8 mouse cellular contexts compared by ENCODE assay signal in genomic region chr1:182283231-182283630, GRCm38 (mm10). TPM values are rescaled to one million over a fixed set of nuclear protein-coding genes. Genes with fewer than 3 reads are reported as not detected.
DNase-seq lines count a peak whose midpoint lies in the region; ATAC-seq and TF ChIP-seq lines count a peak whose summit lies in the region.

No protein-coding gene starts in this region.

- H3K4me2 ChIP-seq in limb, embryonic 15.5 days = peak overlapping the region; percentile 73
- peak overlapping the region; percentile 80 for H3K4me2 ChIP-seq in neural tube, embryonic 12.5 days (replicated peaks)

- no peak overlapping the region for H3K27ac ChIP-seq in ES-E14 (ENCODE audit: insufficient read depth, low read depth, low read length, poor library complexity, severe bottlenecking)
- peak overlapping the region; percentile 92; the same call in 1 of the 2 replicates for H3K27ac ChIP-seq in limb, embryonic 15.5 days
- H3K27ac ChIP-seq in neural tube, embryonic 12.5 days = no peak overlapping the region

- peaks cover 15% of the 10 kb centered on the region for H3K36me3 ChIP-seq in ES-E14 (ENCODE audit: control insufficient read depth, insufficient read depth, low read length, poor library complexity, severe bottlenecking)
- H3K36me3 ChIP-seq in limb, embryonic 15.5 days = peaks cover 12% of the 10 kb centered on the region
- H3K36me3 ChIP-seq in neural tube, embryonic 12.5 days = peaks cover 9% of the 10 kb centered on the region; the same call in 1 of the 2 replicates

- H3K9me3 ChIP-seq in ES-E14 (ENCODE audit: control insufficient read depth, insufficient read depth, low read depth, low read length) = no peaks in the 10 kb centered on the region
- H3K9me3 ChIP-seq in limb, embryonic 15.5 days = no peaks in the 10 kb centered on the region
- no peaks in the 10 kb centered on the region for H3K9me3 ChIP-seq in neural tube, embryonic 12.5 days

- H3K4me3 ChIP-seq in ES-E14 (ENCODE audit: insufficient read depth in 1 of 2, low read depth in 1 of 2, low read length in 2 of 2, poor library complexity in 1 of 2, severe bottlenecking in 1 of 2) = peak overlapping the region; percentile 17 to 95; a peak in 3 of 4 replicates
- H3K4me3 ChIP-seq in limb, embryonic 15.5 days = peak overlapping the region; percentile 72; the same call in 1 of the 2 replicates
- no peak overlapping the region for H3K4me3 ChIP-seq in neural tube, embryonic 12.5 days

- H3K4me1 ChIP-seq in ES-E14 (ENCODE audit: control insufficient read depth in 2 of 2, insufficient read depth in 2 of 2, low read length in 2 of 2, poor library complexity in 1 of 2) = peaks cover 4 to 15% of the 10 kb centered on the region in 2 experiments; a peak in 3 of 4 replicates
- peaks cover 22% of the 10 kb centered on the region for H3K4me1 ChIP-seq in limb, embryonic 15.5 days
- H3K4me1 ChIP-seq in neural tube, embryonic 12.5 days = peaks cover 16% of the 10 kb centered on the region

- WGBS in limb, embryonic 15.5 days = 45% methylated on average over 7 of the region's 7 CpGs
- WGBS in neural tube, embryonic 12.5 days = 63% methylated on average over 7 of the region's 7 CpGs

- no peak overlapping the region for H3K9ac ChIP-seq in ES-E14 (ENCODE audit: insufficient read depth, low read depth, low read length, poor library complexity, severe bottlenecking)
- H3K9ac ChIP-seq in limb, embryonic 15.5 days = no peak overlapping the region
- no peak overlapping the region for H3K9ac ChIP-seq in neural tube, embryonic 12.5 days

- no peak for ATAC-seq in limb, embryonic 15.5 days (ENCODE audit: insufficient number of reproducible peaks, low FRiP score, low TSS enrichment, low read depth)
- no peak for ATAC-seq in neural tube, embryonic 12.5 days (ENCODE audit: low FRiP score, low read depth)

- peak; percentile 35 for DNase-seq in cerebellum, adult 9-10 months
- no peak for DNase-seq in cerebellum, postnatal 14 days
- no peak for DNase-seq in ES-E14 (ENCODE audit: low read depth, low spot score)
- peak; percentile 30 to 48 for DNase-seq in heart, adult 9 months (ENCODE audit: low spot score in 2 of 2)
- no peak for DNase-seq in adrenal gland, postnatal 10 days
- DNase-seq in gastrocnemius, postnatal 36 days = no peak

- H3K27me3 ChIP-seq in limb, embryonic 15.5 days = no peaks in the 10 kb centered on the region
- H3K27me3 ChIP-seq in neural tube, embryonic 12.5 days (replicated peaks) = no peaks in the 10 kb centered on the region

- intact Hi-C loops in gastrocnemius, postnatal 36 days (cut with DNase I) = no loop called here

- in situ Hi-C loops in ES-E14 (cut with MboI; ENCODE audit: low sequenced_read_pairs in 2 of 2, unreplicated experiment in 2 of 2) = no loop called here

TF ChIP-seq in ES-E14, 5 proteins besides CTCF, POLR2A, EP300 and RAD21:
- TF ChIP-seq ZC3H11A (IDR thresholded peaks at IDR 0.05; ENCODE audit: borderline replicate concordance, low read depth, low read length) = no peak
- TF ChIP-seq MAFK (IDR thresholded peaks at IDR 0.05; ENCODE audit: insufficient read depth, low read depth, low read length) = no peak
- TF ChIP-seq HCFC1 (IDR thresholded peaks at IDR 0.05; ENCODE audit: borderline replicate concordance, insufficient read depth, low read length) = no peak
- TF ChIP-seq CHD2 (IDR thresholded peaks at IDR 0.05; ENCODE audit: low read depth, low read length) = no peak
- TF ChIP-seq ZNF384 (IDR thresholded peaks at IDR 0.05; ENCODE audit: low read depth, low read length) = no peak

RNA-seq across cellular contexts. Expression of gene Degs1, which starts 0.6 kb away (rescaled TPM):
- total RNA-seq in ES-E14 (2012; rRNA removed) = 126 and 154 TPM in 2 replicates
- polyA plus RNA-seq in limb, embryonic 15.5 days (2015; fragmentation: Nextera tagmentation; extraction: Ambion mirVana) = 210 and 211 TPM in 2 replicates
- 67.7 and 68.0 TPM in 2 replicates for polyA plus RNA-seq in neural tube, embryonic 12.5 days (2016; fragmentation: Nextera tagmentation; extraction: Ambion mirVana)
- total RNA-seq in adrenal gland, postnatal 10 days (2021) = 10 to 100 TPM; 81.0 to 81.3 TPM
- 10 to 100 TPM; 16.1 to 19.5 TPM for total RNA-seq in gastrocnemius, postnatal 36 days (2021)

RNA-seq across cellular contexts. Expression of gene Fbxo28, which starts 58.2 kb away (rescaled TPM):
- total RNA-seq in ES-E14 (2012; rRNA removed) = 25.8 TPM in 2 replicates
- polyA plus RNA-seq in limb, embryonic 15.5 days (2015; fragmentation: Nextera tagmentation; extraction: Ambion mirVana) = 15.8 and 19.3 TPM in 2 replicates
- polyA plus RNA-seq in neural tube, embryonic 12.5 days (2016; fragmentation: Nextera tagmentation; extraction: Ambion mirVana) = 35.7 and 37.0 TPM in 2 replicates
- 10 to 100 TPM; 28.9 to 33.9 TPM for total RNA-seq in adrenal gland, postnatal 10 days (2021)
- total RNA-seq in gastrocnemius, postnatal 36 days (2021) = 10 to 100 TPM; 17.3 to 17.5 TPM

Comparison
In these comparisons a context has a peak if more than half of its experiments do, and no peak if none do; other contexts are left out.
1. DNase-seq: peak in cerebellum, adult 9-10 months (single experiment) and heart, adult 9 months (2 of 2); none in cerebellum, postnatal 14 days (0 of 2), ES-E14 (single experiment), adrenal gland, postnatal 10 days (single experiment) and gastrocnemius, postnatal 36 days (0 of 2).